Mouse (Mus musculus): ENCODE data around the gene BC030870. TPM values are rescaled to one million over a fixed set of nuclear protein-coding genes. Genes with fewer than 3 reads are reported as not detected.

BC030870 gene
- polyA plus RNA-seq (2014; fragmentation: Illumina TruSeq; extraction: RNeasy Lipid Tissue Mini Kit (QIAGEN cat#74804); ENCODE audit: low read depth, low replicate concordance): not detected

GRCm38 (mm10) chr8:65129199-65129788, at the start of gene BC030870:
BC030870 (minus strand) TSS chr8:65129563.

GRCm38 (mm10) chr8:65074733-65075132, 54.6 kb downstream of the BC030870 start, which contains the start of gene Gm10663:
Gm10663 (plus strand) TSS chr8:65075033.

GRCm38 (mm10) chr8:65037117-65037533, 92.2 kb downstream of the BC030870 start, which contains the start of gene Apela:
Apela (minus strand) TSS chr8:65037336.

Other genes starting within 250 kb of the BC030870 start
- gene Tmem192, start 182.4 kb downstream of the BC030870 start, polyA plus RNA-seq (2014; fragmentation: Illumina TruSeq; extraction: RNeasy Lipid Tissue Mini Kit (QIAGEN cat#74804); ENCODE audit: low read depth, low replicate concordance): 54.8 TPM
- not detected for gene Trim75, start 141.7 kb downstream of the BC030870 start, polyA plus RNA-seq (2014; fragmentation: Illumina TruSeq; extraction: RNeasy Lipid Tissue Mini Kit (QIAGEN cat#74804); ENCODE audit: low read depth, low replicate concordance)
- not detected for gene Trim61, start 111.0 kb downstream of the BC030870 start, polyA plus RNA-seq (2014; fragmentation: Illumina TruSeq; extraction: RNeasy Lipid Tissue Mini Kit (QIAGEN cat#74804); ENCODE audit: low read depth, low replicate concordance)
- gene Trim60, start 111.0 kb downstream of the BC030870 start, polyA plus RNA-seq (2014; fragmentation: Illumina TruSeq; extraction: RNeasy Lipid Tissue Mini Kit (QIAGEN cat#74804); ENCODE audit: low read depth, low replicate concordance): not detected
- gene Apela, start 92.2 kb downstream of the BC030870 start, polyA plus RNA-seq (2014; fragmentation: Illumina TruSeq; extraction: RNeasy Lipid Tissue Mini Kit (QIAGEN cat#74804); ENCODE audit: low read depth, low replicate concordance): not detected
- gene Gm10663, start 54.5 kb downstream of the BC030870 start, polyA plus RNA-seq (2014; fragmentation: Illumina TruSeq; extraction: RNeasy Lipid Tissue Mini Kit (QIAGEN cat#74804); ENCODE audit: low read depth, low replicate concordance): not detected

Data from adrenal gland, adult 10 weeks (tissue).